Mouse (Mus musculus) intestine, embryonic 16.5 days (tissue): ENCODE data around the gene Gm10128. TPM values are rescaled to one million over a fixed set of nuclear protein-coding genes. Genes with fewer than 3 reads are reported as not detected.
"Not testable (repeated sequence)": the region's sequence is repeated elsewhere in the genome, so short reads cannot be mapped to it uniquely, and the experiment has no call there.

Source experiments
- ATAC-seq: fragments of 200-750 bp; cut with Nextera tagmentation; 2 replicates; pipeline ENCODE4 v1.8.0; 2017; ENCODE audit warnings: moderate TSS enrichment, moderate library complexity
- H3K27ac ChIP-seq: fragments of 300-500 bp; sonication (generic); 2 replicates; pipeline ENCODE4 v1.5.1; 2014; ENCODE audit warnings: mild to moderate bottlenecking, low read length
- H3K27me3 ChIP-seq: fragments of 300-500 bp; sonication (generic); replicated peaks from 2 replicates; pipeline ENCODE4 v1.6.1; 2014; ENCODE audit warnings: low read length, control low read depth, mixed read lengths; ENCODE audit not compliant: control insufficient read depth, insufficient read depth
- H3K36me3 ChIP-seq: fragments of 300-500 bp; sonication (generic); 2 replicates; pipeline ENCODE4 v1.6.1; 2014; ENCODE audit warnings: low read length, control low read depth; ENCODE audit not compliant: control insufficient read depth, insufficient read depth
- H3K4me1 ChIP-seq: fragments of 300-500 bp; sonication (generic); 2 replicates; pipeline ENCODE4 v1.6.1; 2014; ENCODE audit warnings: low read length, control low read depth, mixed read lengths; ENCODE audit not compliant: control insufficient read depth, insufficient read depth
- H3K4me2 ChIP-seq: fragments of 300-500 bp; sonication (generic); 2 replicates; pipeline ENCODE4 v1.6.1; 2014; ENCODE audit warnings: low read depth, low read length, control low read depth
- H3K4me3 ChIP-seq: fragments of 300-500 bp; sonication (generic); 2 replicates; pipeline ENCODE4 v1.5.1; 2014; ENCODE audit warnings: mild to moderate bottlenecking, low read length
- H3K9ac ChIP-seq: fragments of 300-500 bp; sonication (generic); 2 replicates; pipeline ENCODE4 v1.6.1; 2014; ENCODE audit warnings: low read depth, low read length
- H3K9me3 ChIP-seq: fragments of 300-500 bp; sonication (generic); 2 replicates; pipeline ENCODE4 v1.6.1; 2016; ENCODE audit warnings: low read length, control low read depth; ENCODE audit not compliant: control insufficient read depth
- WGBS: fragments of 180-500 bp; shearing (Covaris S2); extraction: QIAGEN DNeasy Blood & Tissue Kit; methylation state at CpG from one replicate; pipeline ENCODE4 v1.1.7; 2014; 5-methylcytosine and 5-hydroxymethylcytosine counted together
- polyA plus RNA-seq: library from polyadenylated mRNA; unstranded; fragments of >200 nt; fragmentation: Nextera tagmentation; extraction: Ambion mirVana; gene quantifications from 2 replicates; pipeline ENCODE4 v1.2.1, GENCODE M21; 2015

Gene Gm10128
- polyA plus RNA-seq, result not detected in 2 replicates

DNA sequence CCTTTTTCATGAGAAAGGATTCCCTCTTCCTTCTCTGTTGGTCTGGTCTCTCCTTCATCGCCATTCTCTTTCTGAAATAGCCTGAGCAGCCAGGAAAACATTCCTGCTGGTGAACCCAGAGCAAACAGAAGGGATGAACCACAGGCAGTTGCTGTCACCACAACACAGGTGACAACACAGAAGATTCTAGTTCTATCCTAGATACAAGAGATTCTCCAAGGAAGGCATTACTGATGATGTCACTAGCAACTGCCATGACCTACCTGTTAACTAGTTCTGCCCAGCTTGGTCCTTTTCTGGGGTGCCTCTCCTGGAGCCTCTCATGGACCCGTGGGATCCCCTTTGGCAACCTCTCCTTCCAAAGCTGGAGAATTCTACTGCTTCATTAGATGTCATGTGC lies at the start of gene Gm10128:
Gm10128 (minus strand) TSS at position 101 of the 400 bp plus-strand sequence.
- WGBS, result no CpG with 5 or more reads among the region's 2 CpGs
- ATAC-seq, result not testable (repeated sequence)

DNA sequence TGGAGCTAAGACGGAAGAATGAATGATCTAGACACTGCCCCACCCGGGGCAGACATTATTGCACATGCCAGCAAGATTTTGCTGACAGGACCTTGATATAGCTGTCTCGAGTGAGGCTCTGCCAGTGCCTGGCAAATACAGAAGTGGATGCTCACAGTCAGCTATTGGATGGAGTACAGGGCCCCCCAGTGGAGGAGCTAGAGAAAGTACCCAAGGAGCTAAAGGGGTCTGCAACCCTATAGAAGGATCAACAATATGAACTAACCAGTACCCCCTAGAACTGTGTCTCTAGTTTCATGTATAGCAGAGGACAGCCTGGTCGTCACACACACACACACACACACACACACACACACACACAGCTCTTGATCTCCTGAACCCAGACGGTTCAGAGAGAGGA lies 37.4 kb upstream of the Gm10128 start:
- H3K27me3 ChIP-seq, H3K4me1 ChIP-seq, H3K27ac ChIP-seq, H3K9ac ChIP-seq, ATAC-seq, H3K4me2 ChIP-seq, H3K4me3 ChIP-seq, H3K9me3 ChIP-seq, H3K36me3 ChIP-seq: not testable (repeated sequence)
- WGBS, result 62% methylated on average over 5 of the region's 5 CpGs

More for the DNA sequence above, at the start of gene Gm10128:
- H3K27ac ChIP-seq, H3K4me2 ChIP-seq, H3K36me3 ChIP-seq, H3K4me3 ChIP-seq, H3K4me1 ChIP-seq, H3K9ac ChIP-seq, H3K9me3 ChIP-seq, H3K27me3 ChIP-seq: not testable (repeated sequence)

DNA sequence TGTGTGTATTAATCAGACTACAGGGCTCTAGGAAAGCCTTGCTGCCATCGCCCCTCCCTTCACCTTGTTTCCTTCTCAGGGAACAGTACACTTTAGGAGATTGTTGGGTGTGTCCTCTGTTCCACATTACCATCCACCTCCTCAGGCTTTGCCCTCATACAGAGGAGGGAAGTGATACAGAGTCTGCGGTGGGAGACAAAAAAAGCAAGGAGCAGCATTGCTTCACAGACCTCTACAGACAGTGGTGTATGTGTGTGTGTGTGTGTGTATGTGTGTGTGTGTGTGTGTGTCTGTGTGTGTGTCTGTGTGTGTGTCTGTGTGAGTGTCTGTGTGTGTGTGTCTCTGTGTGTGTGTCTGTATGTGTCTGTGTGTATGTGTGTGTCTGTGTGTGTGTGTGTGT lies 18.7 kb upstream of the Gm10128 start:
- ATAC-seq, result not testable (repeated sequence)

DNA sequence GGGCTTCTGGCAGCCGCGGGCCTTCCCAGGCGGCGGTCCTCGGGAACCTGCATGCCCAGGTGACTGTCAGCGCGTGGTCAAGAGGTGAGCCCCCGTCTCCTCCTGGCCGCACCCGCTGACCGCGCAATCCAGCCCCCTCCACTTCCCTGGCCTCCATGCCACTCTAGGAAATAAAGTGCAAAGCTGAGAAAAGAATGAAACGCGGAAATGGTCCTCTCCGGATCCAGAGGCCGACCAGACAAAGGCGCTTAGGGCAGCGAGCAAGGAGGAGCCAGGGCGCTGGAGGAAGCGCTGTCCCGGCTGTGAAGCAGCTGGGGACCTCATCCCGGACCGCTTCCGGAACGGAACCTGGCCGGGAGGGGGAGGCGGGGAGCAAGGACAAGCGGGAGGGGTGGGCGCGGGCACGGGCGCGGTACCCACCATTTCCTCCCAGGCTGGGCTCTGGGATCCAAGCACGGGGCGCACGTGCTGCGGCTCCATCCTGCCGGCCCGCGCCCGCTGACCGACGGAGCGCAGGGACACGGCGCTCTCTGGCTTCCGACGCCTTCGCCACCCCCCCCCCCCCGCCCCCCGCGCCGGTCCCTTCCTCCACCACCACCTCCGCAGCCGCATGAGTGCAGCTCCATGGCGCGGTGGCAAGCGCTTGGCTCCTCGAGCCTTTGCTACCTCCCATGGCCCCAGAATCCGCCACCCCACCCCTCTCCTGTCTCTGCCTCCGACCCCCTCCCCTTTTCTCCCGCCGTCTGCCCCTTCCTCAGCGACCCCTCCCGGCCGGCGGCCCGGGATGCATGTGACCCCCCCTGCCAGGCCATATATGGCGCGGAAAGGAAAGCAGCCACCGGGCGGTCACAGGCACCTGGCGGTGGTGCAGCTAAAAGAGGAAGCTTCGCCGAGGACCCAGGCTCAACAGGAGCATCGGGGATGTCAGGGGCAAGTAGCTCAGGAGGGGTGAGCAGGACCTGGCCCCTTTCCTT lies 14.6 kb upstream of the Gm10128 start:
- not testable (repeated sequence) for ATAC-seq, H3K9me3 ChIP-seq, H3K27ac ChIP-seq, H3K27me3 ChIP-seq, H3K9ac ChIP-seq, H3K36me3 ChIP-seq, H3K4me1 ChIP-seq
- Histone ChIP-seq H3K4me2 (peak overlapping the region; percentile 62), H3K4me3 (peak overlapping the region; percentile 37)
- under 1% methylated on average over 34 of the region's 76 CpGs for WGBS

More for the DNA sequence above, 18.7 kb upstream of the Gm10128 start:
- WGBS, result 76% methylated on average over 2 of the region's 2 CpGs
- not testable (repeated sequence) for H3K27me3 ChIP-seq, H3K9me3 ChIP-seq, H3K27ac ChIP-seq, H3K36me3 ChIP-seq, H3K4me3 ChIP-seq, H3K9ac ChIP-seq, H3K4me2 ChIP-seq, H3K4me1 ChIP-seq

DNA sequence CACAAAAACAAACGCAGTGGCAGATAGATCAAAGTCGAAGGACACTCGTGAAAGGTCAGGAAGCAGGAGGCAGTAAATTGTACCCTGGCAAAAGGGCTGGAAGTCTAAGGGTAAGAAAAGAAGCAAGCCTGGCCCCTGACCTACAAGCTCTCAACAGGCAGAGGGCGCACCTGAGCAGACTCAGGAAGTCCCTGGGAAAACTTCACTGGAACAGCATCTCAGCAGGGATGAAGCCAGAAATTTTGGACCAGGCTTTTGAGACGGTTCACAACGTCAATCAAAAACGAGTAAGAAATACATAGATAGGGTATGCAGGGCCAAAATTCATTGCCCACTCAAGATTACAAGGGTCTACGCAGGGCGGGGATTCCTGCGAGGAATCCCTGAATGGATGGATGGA lies 13.7 kb upstream of the Gm10128 start:
- H3K4me3 ChIP-seq, H3K9me3 ChIP-seq, H3K36me3 ChIP-seq, H3K4me2 ChIP-seq, ATAC-seq, H3K27ac ChIP-seq, H3K4me1 ChIP-seq, H3K27me3 ChIP-seq, H3K9ac ChIP-seq: not testable (repeated sequence)
- WGBS, result 7% methylated on average over 8 of the region's 10 CpGs

DNA sequence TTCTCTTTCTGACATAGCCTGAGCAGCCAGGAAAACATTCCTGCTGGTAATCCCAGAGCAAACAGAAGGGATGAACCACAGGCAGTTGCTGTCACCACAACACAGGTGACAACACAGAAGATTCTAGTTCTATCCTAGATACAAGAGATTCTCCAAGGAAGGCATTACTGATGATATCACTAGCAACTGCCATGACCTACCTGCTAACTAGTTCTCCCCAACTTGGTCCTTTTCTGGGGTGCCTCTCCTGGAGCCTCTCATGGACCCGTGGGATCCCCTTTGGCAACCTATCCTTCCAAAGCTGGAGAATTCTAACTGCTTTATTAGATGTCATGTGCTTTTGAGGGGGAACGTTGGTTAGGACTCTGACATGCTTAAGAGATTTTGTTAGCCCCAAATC lies 48.3 kb downstream of the Gm10128 start, which contains the start of gene Gm10338:
Gm10338 (minus strand) TSS at position 101 of the 400 bp plus-strand sequence.
- ATAC-seq, result not testable (repeated sequence)

More for the DNA sequence above, 48.3 kb downstream of the Gm10128 start, which contains the start of gene Gm10338:
- not testable (repeated sequence) for H3K9ac ChIP-seq, H3K4me1 ChIP-seq, H3K27ac ChIP-seq, H3K4me3 ChIP-seq, H3K27me3 ChIP-seq, H3K4me2 ChIP-seq, H3K9me3 ChIP-seq, H3K36me3 ChIP-seq
- WGBS, result no CpG with 5 or more reads among the region's 2 CpGs

Other genes starting within 250 kb of the Gm10128 start
- not detected in 2 replicates for gene Gm3755, start 193.1 kb downstream of the Gm10128 start, polyA plus RNA-seq
- not detected in 2 replicates for gene Gm3752, start 160.2 kb downstream of the Gm10128 start, polyA plus RNA-seq
- gene Gm3558, start 75.4 kb downstream of the Gm10128 start, polyA plus RNA-seq, result 0.34 and 0.37 TPM in 2 replicates
- gene Gm10338, start 48.4 kb downstream of the Gm10128 start, polyA plus RNA-seq, result not detected in 2 replicates
- gene Gm26661, start 147.6 kb upstream of the Gm10128 start, polyA plus RNA-seq, result not detected in 2 replicates
- 14.7 and 17.0 TPM in 2 replicates for gene Flnb, start 174.0 kb upstream of the Gm10128 start, polyA plus RNA-seq